Mouse (Mus musculus) limb, embryonic 12.5 days (tissue): ENCODE measurements around the gene Cops7b. TPM values are rescaled to one million over a fixed set of nuclear protein-coding genes. Genes with fewer than 3 reads are reported as not detected.
"Not testable (repeated sequence)": the region's sequence is repeated elsewhere in the genome, so short reads cannot be mapped to it uniquely, and the experiment has no call there.

ENCODE experiments used
- ATAC-seq: fragments of 200-750 bp; cut with Nextera tagmentation; 2 replicates; pipeline ENCODE4 v1.8.0; 2017; ENCODE audit warnings: low read depth, moderate TSS enrichment; ENCODE audit not compliant: insufficient number of reproducible peaks, insufficient read depth, low FRiP score, low TSS enrichment
- H3K27ac ChIP-seq: fragments of 300-500 bp; sonication (generic); 2 replicates; pipeline ENCODE4 v1.5.1; 2016; ENCODE audit warnings: mild to moderate bottlenecking, moderate library complexity
- H3K27me3 ChIP-seq: fragments of 300-500 bp; sonication (generic); 2 replicates; pipeline ENCODE4 v1.6.1; 2016; ENCODE audit warnings: mild to moderate bottlenecking, moderate library complexity
- H3K36me3 ChIP-seq: fragments of 300-500 bp; sonication (generic); 2 replicates; pipeline ENCODE4 v1.6.1; 2016; ENCODE audit warnings: mild to moderate bottlenecking, moderate library complexity
- H3K4me1 ChIP-seq: fragments of 300-500 bp; sonication (generic); replicated peaks from 2 replicates; pipeline ENCODE4 v1.6.1; 2016
- H3K4me2 ChIP-seq: fragments of 300-500 bp; sonication (generic); 2 replicates; pipeline ENCODE4 v1.6.1; 2016; ENCODE audit warnings: mild to moderate bottlenecking, moderate library complexity
- H3K4me3 ChIP-seq: fragments of 300-500 bp; sonication (generic); replicated peaks from 2 replicates; pipeline ENCODE4 v1.5.1; 2016; ENCODE audit warnings: mild to moderate bottlenecking
- H3K9ac ChIP-seq: fragments of 300-500 bp; sonication (generic); replicated peaks from 2 replicates; pipeline ENCODE4 v1.6.1; 2016; ENCODE audit warnings: mild to moderate bottlenecking, moderate library complexity
- H3K9me3 ChIP-seq: fragments of 300-500 bp; sonication (generic); 2 replicates; pipeline ENCODE4 v1.6.1; 2016; ENCODE audit warnings: mild to moderate bottlenecking, moderate library complexity
- WGBS: fragments of 180-500 bp; shearing (Covaris S2); methylation state at CpG from one replicate; pipeline ENCODE4 v1.1.7; 2016; 5-methylcytosine and 5-hydroxymethylcytosine counted together
- polyA plus RNA-seq: library from polyadenylated mRNA; unstranded; fragments of >200 nt; fragmentation: Nextera tagmentation; extraction: Ambion mirVana; gene quantifications from 2 replicates; pipeline ENCODE4 v1.2.1, GENCODE M21; 2016

Gene Cops7b
- 57.8 and 59.2 TPM in 2 replicates for polyA plus RNA-seq

DNA sequence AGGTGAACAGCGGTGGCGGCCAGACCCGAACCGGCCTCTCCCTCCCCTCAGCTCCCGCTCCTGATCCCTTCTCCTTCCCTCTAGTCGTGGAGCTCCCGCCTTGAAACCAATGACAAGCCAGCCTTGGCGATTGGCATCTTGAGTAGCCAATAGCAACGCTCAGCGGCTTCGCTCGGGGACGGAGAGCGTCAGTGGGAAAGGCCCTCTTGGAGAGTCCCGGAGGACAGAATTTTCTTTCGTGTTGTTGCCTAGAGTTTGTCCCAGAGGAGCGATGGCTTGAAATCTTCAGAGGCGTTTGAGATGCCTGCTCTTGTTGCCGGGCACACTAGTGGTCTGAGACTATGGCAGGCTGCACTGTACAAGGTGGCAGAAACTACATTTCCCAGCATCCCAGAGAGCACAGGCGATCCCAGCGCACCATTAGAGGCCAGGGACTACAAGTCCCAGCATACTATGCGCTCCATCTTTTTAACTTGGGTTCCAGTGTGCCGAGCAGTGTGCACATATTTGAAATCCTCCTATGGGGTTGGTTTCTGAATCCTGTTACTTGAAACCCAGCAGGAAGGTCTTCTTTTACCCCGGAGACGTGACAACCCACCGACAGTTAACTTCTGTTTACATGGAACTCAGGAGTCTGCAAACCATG lies at the start of gene Cops7b, which contains the start of gene Pde6d:
Gene Cops7b, plus strand, starts transcription at position 454 of the 646 bp plus-strand sequence.
Gene Pde6d, minus strand, starts transcription at position 179 of the 646 bp plus-strand sequence.
- under 1% methylated on average over 26 of the region's 26 CpGs for WGBS
- H3K36me3 ChIP-seq, result peaks cover 5% of the 10 kb centered on the region; the same call in 1 of the 2 replicates
- H3K4me1 ChIP-seq, result peaks cover 12% of the 10 kb centered on the region
- peak within 1 kb of the TSS; percentile 85 for H3K4me2 ChIP-seq
- peak within 1 kb of the TSS; percentile 80 for H3K9ac ChIP-seq
- H3K27ac ChIP-seq, result peak within 1 kb of the TSS; percentile 87
- no peaks in the 10 kb centered on the region for H3K9me3 ChIP-seq
- no peaks in the 10 kb centered on the region for H3K27me3 ChIP-seq
- ATAC-seq, result peak; percentile 99
- H3K4me3 ChIP-seq, result peak within 1 kb of the TSS; percentile 90

DNA sequence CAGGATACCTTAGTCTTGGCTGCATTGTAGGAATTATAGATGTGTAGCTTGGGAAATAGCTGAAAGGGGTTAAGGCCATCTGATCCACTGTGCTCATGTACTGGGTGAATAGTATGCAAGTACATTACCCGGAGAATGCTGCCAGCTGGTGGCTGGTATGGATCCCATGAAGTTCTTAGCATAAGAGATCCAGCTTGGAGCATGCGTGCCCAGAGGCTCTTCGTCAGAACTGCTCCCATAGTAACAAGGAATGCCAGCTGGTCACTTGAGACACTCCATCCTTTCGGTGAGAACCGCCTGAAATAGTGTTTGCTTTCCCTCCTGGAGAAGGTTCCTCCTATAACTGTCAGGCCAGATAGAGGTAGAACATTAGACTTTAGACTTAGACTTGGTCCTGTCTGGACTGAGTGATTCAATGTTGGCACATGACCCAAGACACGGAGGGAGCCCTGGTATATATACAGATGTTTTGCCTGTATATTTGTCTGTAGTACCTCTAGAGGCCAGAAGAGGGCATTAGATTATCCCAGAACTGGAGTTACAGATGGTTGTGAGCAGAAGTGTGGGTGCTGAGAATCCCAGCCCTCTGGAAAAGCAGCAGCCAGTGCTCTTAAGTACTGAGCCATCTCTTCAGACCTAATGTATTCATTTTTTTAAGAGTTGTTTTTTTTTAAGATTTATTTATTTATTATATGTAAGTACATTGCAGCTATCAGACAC lies 49.1 kb upstream of the Cops7b start:
- peaks cover 48% of the 10 kb centered on the region for H3K36me3 ChIP-seq
- H3K4me1 ChIP-seq, result peaks cover 32% of the 10 kb centered on the region
- H3K27me3 ChIP-seq, result no peaks in the 10 kb centered on the region
- WGBS, result 88% methylated on average over 6 of the region's 6 CpGs
- ATAC-seq, result no peak
- no peak overlapping the region for H3K27ac ChIP-seq
- no peak overlapping the region for H3K9ac ChIP-seq
- H3K4me2 ChIP-seq, result no peak overlapping the region
- H3K9me3 ChIP-seq, result 0 out of 2 replicates have a peak, but pooled peaks cover 4% of the 10 kb centered on the region
- H3K4me3 ChIP-seq, result no peak overlapping the region

DNA sequence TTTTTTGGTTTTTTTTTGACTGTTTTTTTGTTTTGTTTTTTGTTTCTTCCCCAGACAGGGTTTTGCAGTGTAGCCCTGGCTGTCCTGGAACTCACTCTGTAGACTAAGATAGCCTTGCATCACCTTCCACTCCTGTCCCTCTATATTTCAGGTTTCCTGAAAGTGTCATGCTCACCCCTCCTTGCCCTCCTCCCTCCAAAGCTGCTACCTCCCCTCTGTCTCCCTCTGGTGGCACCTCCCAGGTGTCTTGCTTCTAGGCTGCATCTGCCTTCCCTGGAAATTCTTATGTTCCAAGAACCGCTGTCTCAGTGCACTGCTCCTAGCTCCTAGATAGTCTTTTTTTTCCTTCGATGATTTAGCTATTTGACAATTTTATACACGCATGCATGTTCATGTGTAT lies 44.3 kb upstream of the Cops7b start:
- Histone ChIP-seq H3K4me2 (no peak overlapping the region), H3K4me3 (no peak overlapping the region), H3K27me3 (no peaks in the 10 kb centered on the region), H3K27ac (no peak overlapping the region), H3K36me3 (peaks cover 37% of the 10 kb centered on the region), H3K4me1 (no peaks in the 10 kb centered on the region), H3K9me3 (0 out of 2 replicates have a peak, but pooled peaks cover 4% of the 10 kb centered on the region), H3K9ac (no peak overlapping the region)
- no peak for ATAC-seq
- 62% methylated on average over 3 of the region's 3 CpGs for WGBS

DNA sequence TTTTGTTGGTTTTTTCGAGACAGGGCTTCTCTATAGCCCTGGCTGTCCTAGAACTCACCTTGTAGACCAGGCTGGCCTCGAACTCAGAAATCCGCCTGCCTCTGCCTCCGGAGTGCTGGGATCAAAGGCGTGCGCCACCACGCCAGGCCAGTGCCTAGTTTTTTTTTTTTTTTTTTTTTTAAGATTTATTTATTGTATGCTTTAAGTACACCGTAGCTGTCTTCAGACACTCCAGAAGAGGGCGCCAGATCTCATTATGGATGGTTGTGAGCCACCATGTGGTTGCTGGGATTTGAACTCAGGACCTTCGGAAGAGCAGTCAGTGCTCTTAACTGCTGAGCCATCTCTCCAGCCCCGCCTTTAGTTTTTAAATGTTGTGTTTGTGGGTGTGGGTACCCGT lies 43.1 kb upstream of the Cops7b start:
- not testable (repeated sequence) for ATAC-seq, H3K4me3 ChIP-seq, H3K27ac ChIP-seq, H3K27me3 ChIP-seq, H3K9ac ChIP-seq, H3K4me1 ChIP-seq, H3K4me2 ChIP-seq, H3K9me3 ChIP-seq
- 93% methylated on average over 12 of the region's 12 CpGs for WGBS
- H3K36me3 ChIP-seq, result peaks cover 42% of the 10 kb centered on the region

DNA sequence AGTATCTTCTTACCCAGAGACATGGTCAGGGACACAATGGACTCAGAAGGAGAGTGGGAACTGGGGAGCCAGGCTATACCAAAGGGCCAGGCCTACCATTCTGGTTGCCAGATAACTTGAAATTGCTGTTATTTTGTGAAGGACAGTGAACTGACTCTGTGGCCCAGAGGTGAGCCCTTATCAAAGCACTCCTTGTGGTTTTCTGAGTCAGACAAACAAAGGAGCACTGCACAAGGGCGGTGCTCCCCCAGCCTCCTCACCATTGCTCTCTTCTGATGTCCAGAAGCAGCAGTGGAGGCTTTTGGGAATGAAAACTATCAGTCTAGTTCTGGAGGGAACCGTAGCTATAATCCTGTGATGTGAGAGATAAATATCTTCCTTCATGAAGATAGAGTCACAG lies 40.1 kb upstream of the Cops7b start:
- WGBS, result 89% methylated on average over 2 of the region's 2 CpGs
- no peak overlapping the region for H3K4me3 ChIP-seq
- peaks cover 66% of the 10 kb centered on the region for H3K36me3 ChIP-seq

DNA sequence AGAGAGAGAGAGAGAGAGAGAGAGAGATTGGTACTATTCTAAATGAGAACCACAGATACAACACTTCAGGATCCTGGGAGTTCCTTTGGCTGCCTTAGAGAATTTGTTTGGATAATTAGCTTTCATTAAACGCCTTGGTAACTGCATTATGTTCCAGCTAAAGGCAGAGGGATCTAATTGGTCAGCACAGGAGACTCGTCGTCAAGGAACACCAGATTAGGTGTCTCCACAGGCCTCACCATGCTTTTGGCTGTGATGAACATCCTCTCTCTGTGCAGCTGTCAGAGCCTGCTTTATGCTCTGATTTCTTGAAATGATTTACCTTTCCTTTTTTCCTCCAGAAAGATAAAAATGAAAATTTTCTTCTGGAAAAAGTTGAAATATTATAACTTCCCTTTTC lies 35.9 kb upstream of the Cops7b start:
- ATAC-seq, result no peak
- no peak overlapping the region for H3K9ac ChIP-seq
- no peaks in the 10 kb centered on the region for H3K9me3 ChIP-seq
- H3K27ac ChIP-seq, result no peak overlapping the region
- H3K27me3 ChIP-seq, result no peaks in the 10 kb centered on the region
- no peak overlapping the region for H3K4me2 ChIP-seq
- no peaks in the 10 kb centered on the region for H3K4me1 ChIP-seq
- WGBS, result 67% methylated on average over 3 of the region's 3 CpGs
- no peak overlapping the region for H3K4me3 ChIP-seq
- H3K36me3 ChIP-seq, result peaks cover 85% of the 10 kb centered on the region

More for the DNA sequence above, 40.1 kb upstream of the Cops7b start:
- Histone ChIP-seq H3K9me3 (no peaks in the 10 kb centered on the region), H3K9ac (no peak overlapping the region), H3K27me3 (no peaks in the 10 kb centered on the region), H3K4me1 (no peaks in the 10 kb centered on the region), H3K27ac (no peak overlapping the region), H3K4me2 (no peak overlapping the region)
- no peak for ATAC-seq

DNA sequence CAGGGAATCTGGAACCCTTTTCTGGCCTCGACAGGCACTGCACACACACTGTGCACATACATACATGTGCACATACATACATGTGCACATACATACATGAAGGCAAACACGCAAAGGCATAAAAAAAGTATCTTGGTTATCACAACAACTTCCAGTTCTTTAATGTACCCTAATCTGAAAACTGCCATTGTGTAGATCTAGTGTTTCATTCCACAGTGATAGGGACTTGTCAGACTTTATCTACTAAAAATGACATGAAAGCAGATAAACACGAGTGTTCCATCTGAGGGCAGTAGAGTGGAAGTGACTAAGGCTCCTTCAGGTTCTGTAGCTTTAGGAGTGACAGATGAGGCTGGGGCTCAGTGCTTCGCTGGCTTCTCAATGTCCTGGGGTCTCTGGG lies 31.4 kb upstream of the Cops7b start:
- no peak for ATAC-seq
- Histone ChIP-seq H3K4me3 (no peak overlapping the region), H3K4me2 (no peak overlapping the region), H3K36me3 (peaks cover 57% of the 10 kb centered on the region), H3K4me1 (no peaks in the 10 kb centered on the region), H3K9me3 (no peaks in the 10 kb centered on the region), H3K27ac (no peak overlapping the region), H3K27me3 (no peaks in the 10 kb centered on the region), H3K9ac (no peak overlapping the region)
- WGBS, result 83% methylated on average over 4 of the region's 4 CpGs

DNA sequence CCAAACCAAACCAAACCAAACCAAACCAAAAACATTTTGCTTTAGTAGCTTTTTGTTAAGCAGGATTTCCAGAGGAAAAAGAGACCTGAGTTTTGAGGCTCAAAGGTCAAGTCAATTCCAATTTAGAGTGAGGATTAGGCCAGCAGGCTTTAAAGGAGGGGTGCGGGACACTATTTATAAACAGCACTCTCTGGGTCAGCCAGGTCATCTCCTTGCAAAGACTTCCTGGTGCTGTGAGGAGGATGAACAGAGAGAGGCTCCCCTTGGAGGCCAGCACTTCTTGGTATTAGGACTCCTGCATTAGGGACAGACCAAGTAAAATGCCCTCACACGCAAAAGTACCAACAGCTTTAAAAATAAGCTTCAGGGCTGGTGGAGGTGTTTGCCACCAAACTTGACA lies 30.8 kb upstream of the Cops7b start:
- Histone ChIP-seq H3K36me3 (peaks cover 55% of the 10 kb centered on the region), H3K27me3 (no peaks in the 10 kb centered on the region), H3K4me2 (no peak overlapping the region), H3K9me3 (no peaks in the 10 kb centered on the region), H3K27ac (no peak overlapping the region), H3K9ac (no peak overlapping the region), H3K4me1 (no peaks in the 10 kb centered on the region), H3K4me3 (no peak overlapping the region)
- ATAC-seq, result no peak
- WGBS, result 52% methylated on average over 2 of the region's 2 CpGs

DNA sequence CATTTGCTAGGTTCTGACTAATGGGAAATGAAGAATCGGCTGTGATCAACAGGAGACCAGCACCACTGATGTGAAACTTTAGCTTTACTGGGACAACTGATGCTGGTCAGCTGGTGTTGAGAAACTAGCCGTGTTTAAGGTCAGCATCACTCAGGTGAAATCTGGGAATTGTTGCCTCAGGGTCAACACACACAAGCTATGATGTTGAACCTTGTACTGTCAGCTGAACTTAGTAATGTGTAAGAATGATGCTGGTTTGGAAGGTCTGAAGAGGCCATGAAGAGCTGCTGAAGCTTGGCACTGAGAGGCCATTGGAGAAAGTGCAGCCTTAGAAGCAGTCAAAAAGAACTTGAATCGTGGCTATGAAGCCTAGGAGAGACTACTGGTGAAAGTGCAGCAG lies 27.0 kb upstream of the Cops7b start:
- H3K9ac ChIP-seq, result no peak overlapping the region
- no peaks in the 10 kb centered on the region for H3K4me1 ChIP-seq
- H3K36me3 ChIP-seq, result peaks cover 54% of the 10 kb centered on the region
- H3K4me2 ChIP-seq, result no peak overlapping the region
- WGBS, result 88% methylated on average over 3 of the region's 3 CpGs
- no peak overlapping the region for H3K4me3 ChIP-seq
- no peaks in the 10 kb centered on the region for H3K9me3 ChIP-seq
- ATAC-seq, result no peak
- no peaks in the 10 kb centered on the region for H3K27me3 ChIP-seq
- H3K27ac ChIP-seq, result no peak overlapping the region

DNA sequence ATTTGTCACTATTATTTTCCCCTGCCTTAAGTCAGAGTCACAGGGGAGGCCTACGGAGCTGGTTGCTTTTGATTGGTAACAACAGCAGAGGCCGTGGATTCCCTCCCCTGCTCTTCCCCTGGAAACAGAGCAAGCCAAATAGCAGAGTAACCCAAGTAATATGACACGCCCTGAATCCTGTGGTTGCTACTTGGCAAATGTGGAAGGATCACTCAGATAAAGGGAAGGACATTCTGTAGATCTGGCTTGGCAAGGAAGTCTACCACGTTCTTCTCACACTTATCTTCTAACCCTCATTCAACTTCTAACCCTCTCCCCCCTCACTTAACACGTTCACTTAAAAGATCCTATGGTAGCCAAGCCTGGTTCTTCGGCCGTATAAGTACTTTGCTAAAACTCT lies 24.8 kb upstream of the Cops7b start:
- no peak overlapping the region for H3K4me3 ChIP-seq

DNA sequence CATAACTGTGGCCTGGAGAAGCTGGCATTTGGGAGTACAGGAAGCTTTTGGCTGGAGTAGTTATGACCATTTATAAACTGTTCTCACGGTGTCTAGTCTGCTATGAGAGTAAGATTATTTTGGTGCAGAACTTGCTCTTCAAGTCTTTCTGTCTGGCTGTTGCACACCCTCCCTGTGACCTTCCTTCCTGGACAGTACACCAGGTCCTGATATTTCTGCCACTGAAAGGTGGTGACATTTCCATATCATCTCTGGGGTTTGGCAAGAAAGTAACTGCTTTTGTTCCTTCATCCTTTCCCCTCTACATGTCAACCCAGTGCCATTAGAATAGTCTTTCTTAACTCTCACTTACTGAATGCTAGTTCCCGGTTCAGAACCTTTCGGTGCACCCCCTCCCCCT lies 23.5 kb upstream of the Cops7b start:
- 91% methylated on average over 3 of the region's 3 CpGs for WGBS
- no peak for ATAC-seq
- H3K36me3 ChIP-seq, result peaks cover 66% of the 10 kb centered on the region
- H3K9me3 ChIP-seq, result no peaks in the 10 kb centered on the region
- H3K4me2 ChIP-seq, result no peak overlapping the region
- no peak overlapping the region for H3K4me3 ChIP-seq
- H3K27me3 ChIP-seq, result no peaks in the 10 kb centered on the region
- no peaks in the 10 kb centered on the region for H3K4me1 ChIP-seq
- H3K9ac ChIP-seq, result no peak overlapping the region
- no peak overlapping the region for H3K27ac ChIP-seq

More for the DNA sequence above, 24.8 kb upstream of the Cops7b start:
- H3K27me3 ChIP-seq, result no peaks in the 10 kb centered on the region
- no peaks in the 10 kb centered on the region for H3K4me1 ChIP-seq
- H3K4me2 ChIP-seq, result no peak overlapping the region
- H3K9ac ChIP-seq, result no peak overlapping the region
- ATAC-seq, result no peak
- H3K27ac ChIP-seq, result no peak overlapping the region
- H3K9me3 ChIP-seq, result no peaks in the 10 kb centered on the region
- 73% methylated on average over 7 of the region's 7 CpGs for WGBS
- H3K36me3 ChIP-seq, result peaks cover 55% of the 10 kb centered on the region
